Mouse (Mus musculus) thymus, adult 2 months (tissue): ENCODE data around the gene Trabd2b. TPM values are rescaled to one million over a fixed set of nuclear protein-coding genes. Genes with fewer than 3 reads are reported as not detected.

Source experiments
- DNase-seq: peaks from one replicate; pipeline ENCODE4 v3.0.0; 2021
- H3K27ac ChIP-seq: fragments of 200-500 bp; 2 replicates; pipeline ENCODE4 v1.5.1; 2012; ENCODE audit warnings: low read length, control low read depth; ENCODE audit not compliant: control insufficient read depth, insufficient read depth
- H3K27me3 ChIP-seq: fragments of 200-500 bp; 2 replicates; pipeline ENCODE4 v1.6.1; 2012; ENCODE audit warnings: mild to moderate bottlenecking, low read length, moderate library complexity, mixed read lengths; ENCODE audit not compliant: control insufficient read depth, insufficient read depth
- H3K36me3 ChIP-seq: fragments of 200-500 bp; 2 replicates; pipeline ENCODE4 v1.6.1; 2012; ENCODE audit warnings: mild to moderate bottlenecking, low read length, moderate library complexity; ENCODE audit not compliant: control insufficient read depth, insufficient read depth
- H3K4me1 ChIP-seq: fragments of 200-500 bp; replicated peaks from 2 replicates; pipeline ENCODE4 v1.6.1; 2012; ENCODE audit warnings: low read length; ENCODE audit not compliant: control insufficient read depth, insufficient read depth
- H3K4me3 ChIP-seq: fragments of 200-500 bp; 2 replicates; pipeline ENCODE4 v1.5.1; 2012; ENCODE audit warnings: mild to moderate bottlenecking, low read length, control low read depth, moderate library complexity; ENCODE audit not compliant: control insufficient read depth, insufficient read depth
- CTCF ChIP-seq: fragments of 200-500 bp; IDR thresholded peaks from 2 replicates; pipeline ENCODE4 v1.5.1; 2012; ENCODE audit warnings: mild to moderate bottlenecking, control low read depth, low read length, moderate library complexity, borderline replicate concordance; ENCODE audit not compliant: control insufficient read depth, poor library complexity, insufficient read depth; ENCODE audit errors: extremely low read depth
- POLR2A ChIP-seq: fragments of 200-500 bp; IDR thresholded peaks from 2 replicates; pipeline ENCODE4 v1.6.1; 2012; ENCODE audit warnings: mild to moderate bottlenecking, low read length, control low read depth, moderate library complexity; ENCODE audit not compliant: control insufficient read depth, poor library complexity, insufficient read depth; ENCODE audit errors: extremely low read depth
- WGBS: fragments of 180-500 bp; shearing (Covaris S2); methylation state at CpG from one replicate; pipeline ENCODE4 v1.1.7; 2018; 5-methylcytosine and 5-hydroxymethylcytosine counted together
- polyA plus RNA-seq: library from polyadenylated mRNA; depleted of rRNA; stranded (reverse); fragments of >200 nt; gene quantifications from 2 replicates; pipeline ENCODE4 v1.2.3, GENCODE M21; 2012

Trabd2b gene
- polyA plus RNA-seq, 1 experiment = 1.5 TPM

- Histone ChIP-seq H3K4me1 (no peaks in the 10 kb centered on the region), H3K27ac (no peak overlapping the region), H3K36me3 (no peaks in the 10 kb centered on the region), H3K27me3 (no peaks in the 10 kb centered on the region), H3K4me3 (no peak overlapping the region)
- TF ChIP-seq CTCF = no peak
- no peak for TF ChIP-seq POLR2A
- WGBS = 90% methylated on average over 4 of the region's 4 CpGs
- no peak for DNase-seq
These were observed 47.5 kb downstream of the Trabd2b start for GRCm38 (mm10) chr4:114454016-114454415.

GRCm38 (mm10) chr4:114454495-114455186 is 48.1 kb downstream of the Trabd2b start:
- Histone ChIP-seq H3K27me3 (no peaks in the 10 kb centered on the region), H3K4me1 (no peaks in the 10 kb centered on the region), H3K4me3 (no peak overlapping the region), H3K36me3 (no peaks in the 10 kb centered on the region), H3K27ac (no peak overlapping the region)
- TF ChIP-seq POLR2A (no peak), CTCF (no peak)
- DNase-seq = no peak
- 83% methylated on average over 3 of the region's 3 CpGs for WGBS

GRCm38 (mm10) chr4:114457111-114457510 is 50.6 kb downstream of the Trabd2b start:
- 98% methylated on average over 2 of the region's 2 CpGs for WGBS
- Histone ChIP-seq H3K4me3 (no peak overlapping the region), H3K27ac (no peak overlapping the region), H3K4me1 (no peaks in the 10 kb centered on the region), H3K36me3 (no peaks in the 10 kb centered on the region), H3K27me3 (no peaks in the 10 kb centered on the region)
- no peak for TF ChIP-seq POLR2A
- no peak for TF ChIP-seq CTCF
- DNase-seq = no peak

DNA sequence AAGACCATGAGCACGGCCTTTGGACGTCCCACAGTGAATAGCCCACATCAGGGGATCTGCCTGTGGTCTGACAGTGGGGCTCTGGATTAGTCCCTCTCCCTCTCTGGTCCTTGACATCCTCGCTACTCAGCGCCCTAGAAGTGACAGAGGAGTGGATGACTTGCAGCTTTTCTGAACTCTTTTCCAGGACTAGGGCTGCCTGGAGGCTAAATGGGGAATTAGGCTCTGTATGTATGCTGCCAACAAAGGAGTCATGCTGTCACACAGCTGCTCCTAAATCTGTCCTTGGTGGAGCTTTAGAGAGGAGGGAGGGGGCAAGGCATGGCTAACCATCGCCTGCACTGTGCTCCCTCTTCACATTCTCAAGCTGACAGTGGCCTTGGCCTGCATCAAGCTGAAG is 53.1 kb downstream of the Trabd2b start:
- Histone ChIP-seq H3K27ac (no peak overlapping the region), H3K36me3 (no peaks in the 10 kb centered on the region), H3K27me3 (no peaks in the 10 kb centered on the region), H3K4me3 (no peak overlapping the region), H3K4me1 (no peaks in the 10 kb centered on the region)
- 88% methylated on average over 5 of the region's 5 CpGs for WGBS
- DNase-seq = no peak
- TF ChIP-seq POLR2A (no peak), CTCF (no peak)

DNA sequence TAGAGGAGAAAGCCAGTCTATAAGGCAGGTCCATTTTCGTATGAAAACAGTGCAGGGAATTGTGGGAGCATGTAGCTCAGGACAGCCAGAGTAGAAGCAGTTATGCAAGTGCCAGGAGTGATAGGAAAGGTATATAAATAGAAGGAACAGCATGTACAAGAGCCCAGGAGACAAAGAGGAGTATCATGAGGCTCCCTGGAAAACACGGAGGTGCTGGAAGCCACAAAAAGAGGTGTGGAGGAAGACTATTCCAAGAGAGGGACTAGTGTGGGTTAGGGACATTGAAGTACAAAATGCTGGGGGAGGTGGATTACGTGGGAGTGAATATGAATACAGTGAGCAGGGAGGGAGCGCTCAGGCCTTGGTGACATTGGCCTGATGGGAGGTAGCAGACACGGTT is 53.9 kb downstream of the Trabd2b start:
- H3K4me1 ChIP-seq = no peaks in the 10 kb centered on the region
- no peak for DNase-seq
- no peaks in the 10 kb centered on the region for H3K27me3 ChIP-seq
- H3K4me3 ChIP-seq = no peak overlapping the region
- H3K36me3 ChIP-seq = no peaks in the 10 kb centered on the region
- no peak overlapping the region for H3K27ac ChIP-seq
- WGBS = 86% methylated on average over 5 of the region's 5 CpGs
- TF ChIP-seq CTCF (no peak), POLR2A (no peak)

DNA sequence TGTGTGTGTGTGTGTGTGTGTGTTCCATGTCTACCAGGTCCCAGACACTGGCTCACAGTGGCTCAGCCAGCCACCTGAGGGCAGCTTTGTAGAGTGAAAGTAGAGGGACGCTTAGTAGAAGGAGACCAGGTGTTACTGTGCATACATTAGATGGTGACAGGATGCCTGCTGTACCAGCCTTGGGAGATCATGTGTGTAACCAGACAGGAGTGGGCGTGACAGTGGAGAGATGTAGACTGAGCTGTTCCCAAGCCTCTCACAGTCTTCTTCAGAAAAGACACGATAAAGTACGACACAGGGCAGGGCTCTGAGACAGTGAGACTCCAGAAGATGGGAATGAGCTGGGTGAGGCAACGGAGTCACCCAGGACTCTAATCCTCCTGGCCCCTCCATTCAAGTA is 54.6 kb downstream of the Trabd2b start:
- no peak for TF ChIP-seq CTCF
- no peak for TF ChIP-seq POLR2A
- no peaks in the 10 kb centered on the region for H3K4me1 ChIP-seq
- no peak overlapping the region for H3K4me3 ChIP-seq
- H3K36me3 ChIP-seq = no peaks in the 10 kb centered on the region
- H3K27ac ChIP-seq = no peak overlapping the region
- 83% methylated on average over 5 of the region's 5 CpGs for WGBS
- H3K27me3 ChIP-seq = no peaks in the 10 kb centered on the region
- no peak for DNase-seq

DNA sequence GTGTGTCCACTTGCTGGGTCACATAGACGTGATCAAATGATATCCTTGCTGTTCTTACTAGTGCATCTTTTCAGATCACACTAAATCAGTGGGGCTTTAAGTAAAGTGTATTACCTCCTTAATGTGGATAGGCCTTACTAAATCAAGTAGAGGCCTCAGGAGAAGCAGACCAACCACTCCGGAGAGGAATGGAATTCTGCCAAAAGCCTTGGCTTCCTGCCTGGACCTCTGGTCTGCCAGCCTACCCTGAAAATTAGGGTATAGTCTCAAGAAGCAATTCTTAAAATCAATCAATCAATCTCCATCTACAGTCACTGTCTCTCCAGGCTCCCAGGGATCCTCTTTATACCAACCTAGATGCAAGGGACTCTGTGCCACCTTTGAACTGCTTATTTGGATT is 59.1 kb downstream of the Trabd2b start:
- no peak overlapping the region for H3K27ac ChIP-seq
- no peaks in the 10 kb centered on the region for H3K4me1 ChIP-seq
- H3K36me3 ChIP-seq = no peaks in the 10 kb centered on the region
- H3K27me3 ChIP-seq = no peaks in the 10 kb centered on the region
- DNase-seq = no peak
- 83% methylated on average over 2 of the region's 2 CpGs for WGBS
- H3K4me3 ChIP-seq = no peak overlapping the region
- TF ChIP-seq CTCF (no peak), POLR2A (no peak)
